Mouse (Mus musculus) urinary bladder, postnatal 25 days (tissue): ENCODE measurements around the gene Scamp4.
"Not testable (repeated sequence)": the region's sequence is repeated elsewhere in the genome, so short reads cannot be mapped to it uniquely, and the experiment has no call there.

Experiments
- DNase-seq: peaks from one replicate; pipeline ENCODE4 v3.0.0; 2022; ENCODE audit warnings: low spot score

Gene Scamp4

GRCm38 (mm10) chr10:80610116-80610785 is 7.6 kb downstream of the Scamp4 start:
- no peak for DNase-seq

GRCm38 (mm10) chr10:80611024-80611423 is 8.4 kb downstream of the Scamp4 start:
- DNase-seq, result peak; percentile 30

DNA sequence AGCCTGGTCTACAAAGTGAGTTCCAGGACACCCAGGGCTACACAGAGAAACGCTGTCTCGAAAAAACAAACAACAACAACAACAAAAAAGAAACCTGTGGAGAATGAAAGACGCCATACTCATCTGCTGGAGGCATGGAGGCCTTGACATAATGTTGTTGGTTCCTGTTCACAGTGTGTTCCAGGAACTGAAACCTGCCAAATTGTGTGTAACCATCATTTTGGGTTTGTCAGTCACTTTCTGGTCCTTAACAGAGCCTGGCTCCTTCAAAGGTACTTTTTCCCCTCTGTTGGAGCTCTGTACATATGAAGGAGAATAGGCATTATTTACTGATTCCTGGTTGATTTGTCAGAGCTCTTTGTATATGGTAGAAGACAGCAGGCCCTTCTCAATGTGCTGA is 9.2 kb downstream of the Scamp4 start:
- DNase-seq, result no peak

DNA sequence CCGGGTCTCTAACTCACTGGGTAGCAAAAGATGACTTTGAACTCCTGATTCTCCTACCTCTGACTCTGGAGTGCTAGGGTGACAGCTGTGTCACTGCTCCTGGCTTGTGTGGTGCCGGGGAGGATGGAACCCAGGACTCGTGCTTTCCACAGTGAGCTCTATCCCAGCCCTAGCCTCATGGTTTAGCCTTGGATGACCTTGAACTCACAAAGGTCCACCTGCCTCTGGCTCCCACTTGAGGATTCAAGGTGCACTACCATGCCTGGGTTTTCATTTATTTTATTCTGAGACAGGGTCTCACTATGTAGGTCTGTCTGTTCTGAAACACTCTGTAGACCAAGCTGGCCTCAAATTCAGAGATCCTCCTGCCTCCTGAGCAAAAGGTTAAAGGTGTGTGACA is 11.1 kb downstream of the Scamp4 start:
- DNase-seq, result no peak

DNA sequence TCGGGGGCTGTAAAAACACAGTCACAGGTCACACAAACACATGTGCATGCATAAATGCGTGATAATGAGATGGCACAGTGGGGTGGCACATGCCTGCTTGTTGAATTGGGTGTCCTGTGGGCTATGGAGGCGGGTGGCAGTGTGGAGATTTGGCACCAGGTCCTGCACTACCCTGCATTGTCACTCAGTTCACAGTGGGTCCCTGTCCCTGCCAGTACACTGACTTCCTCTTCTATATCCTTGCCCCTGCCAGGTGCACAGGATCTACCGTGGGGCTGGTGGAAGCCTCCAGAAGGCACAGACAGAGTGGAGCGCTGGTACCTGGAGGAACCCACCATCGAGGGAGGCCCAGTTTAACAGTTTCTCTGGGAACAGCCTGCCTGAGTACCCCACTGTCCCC is 11.7 kb downstream of the Scamp4 start:
- DNase-seq, result no peak

GRCm38 (mm10) chr10:80618181-80618580 is 15.5 kb downstream of the Scamp4 start:
- no peak for DNase-seq

DNA sequence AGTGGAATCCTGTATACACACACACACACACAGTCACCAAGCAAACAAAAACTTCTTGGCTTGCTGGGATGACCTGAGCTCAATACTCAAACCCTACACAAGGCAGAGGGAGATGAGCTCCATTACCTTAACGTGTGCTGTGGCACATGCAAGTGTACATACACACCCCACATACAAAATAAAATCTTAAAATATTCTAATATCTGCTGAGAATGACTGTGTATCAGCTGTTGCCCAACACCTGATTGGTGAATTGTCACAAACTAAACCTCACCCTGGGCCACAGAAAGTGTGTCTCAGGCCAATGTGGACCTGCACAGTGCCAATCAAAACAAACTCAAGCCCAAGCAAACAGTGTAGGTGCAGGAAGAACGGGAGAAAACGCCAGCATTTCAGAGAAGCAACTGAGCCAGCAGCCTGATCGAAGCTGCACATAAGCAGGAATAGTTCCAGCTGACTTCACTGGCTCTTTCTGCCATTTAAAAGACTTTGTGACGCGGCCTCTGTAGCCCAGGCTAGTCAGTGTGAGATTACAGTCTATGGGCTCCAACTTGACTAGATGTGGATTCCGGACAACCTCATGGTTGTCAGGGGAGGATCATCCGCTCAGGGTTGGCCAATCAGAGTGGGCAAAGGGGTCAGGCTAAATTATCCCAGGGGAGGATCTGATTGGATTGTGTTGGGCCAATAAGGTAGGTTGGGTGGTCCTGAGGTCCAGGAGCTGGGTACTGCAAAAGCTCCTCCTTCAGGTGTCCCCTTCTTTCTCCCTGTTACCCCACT is 17.0 kb downstream of the Scamp4 start:
- DNase-seq, result no peak

- DNase-seq, result no peak
Measured at GRCm38 (mm10) chr10:80620365-80620764, 17.7 kb downstream of the Scamp4 start.

- no peak for DNase-seq
Measured at GRCm38 (mm10) chr10:80620796-80621689, 18.4 kb downstream of the Scamp4 start.

- no peak for DNase-seq
Measured at GRCm38 (mm10) chr10:80621690-80621939, 18.9 kb downstream of the Scamp4 start.

GRCm38 (mm10) chr10:80621940-80622660 is 19.4 kb downstream of the Scamp4 start:
- peak; percentile 100 for DNase-seq

DNA sequence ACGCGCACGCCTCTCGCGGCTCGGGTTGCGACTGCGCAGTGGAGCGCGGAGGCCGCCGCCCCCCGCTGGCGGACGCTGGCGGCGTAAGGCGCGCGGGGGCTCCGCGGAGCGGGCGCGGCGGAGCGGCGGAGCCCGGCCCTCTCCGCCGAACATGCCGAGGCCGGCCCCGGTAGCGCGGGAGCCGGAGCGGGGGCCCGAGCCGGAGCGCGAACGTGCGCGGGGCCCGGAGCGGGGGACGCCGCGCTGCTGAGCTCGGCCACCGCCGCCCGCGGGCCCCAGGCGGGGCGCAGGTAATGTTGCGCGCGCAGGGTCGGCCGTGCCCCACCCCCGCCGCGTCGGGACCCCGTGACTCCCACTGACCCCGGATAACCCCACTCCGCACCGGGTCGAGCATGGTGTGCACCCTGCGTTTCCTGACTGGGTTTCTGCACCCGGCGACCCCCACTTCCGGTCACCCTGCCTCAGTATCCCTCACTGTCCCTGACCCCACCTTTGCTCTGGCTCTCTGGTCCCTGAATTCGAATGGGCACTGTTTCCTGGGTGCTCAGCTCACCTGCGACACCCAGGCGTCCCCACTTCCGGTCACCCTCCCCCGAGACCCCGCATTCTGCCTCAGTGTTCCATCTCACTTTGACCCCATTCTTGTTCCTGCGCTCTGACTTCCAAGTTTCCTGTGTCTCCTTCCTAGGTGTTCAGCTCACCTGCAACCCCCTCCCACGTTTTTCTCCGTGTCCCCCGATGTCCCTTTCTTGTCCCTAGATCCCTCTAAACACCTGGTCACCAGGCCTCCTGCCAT is 20.2 kb downstream of the Scamp4 start, which contains the start of gene Csnk1g2:
Csnk1g2 (plus strand) TSS at position 178 of the 796 bp plus-strand sequence.
- DNase-seq, result peak; percentile 46

- peak; percentile 39 for DNase-seq
Measured at GRCm38 (mm10) chr10:80623457-80624191, 21.0 kb downstream of the Scamp4 start.

DNA sequence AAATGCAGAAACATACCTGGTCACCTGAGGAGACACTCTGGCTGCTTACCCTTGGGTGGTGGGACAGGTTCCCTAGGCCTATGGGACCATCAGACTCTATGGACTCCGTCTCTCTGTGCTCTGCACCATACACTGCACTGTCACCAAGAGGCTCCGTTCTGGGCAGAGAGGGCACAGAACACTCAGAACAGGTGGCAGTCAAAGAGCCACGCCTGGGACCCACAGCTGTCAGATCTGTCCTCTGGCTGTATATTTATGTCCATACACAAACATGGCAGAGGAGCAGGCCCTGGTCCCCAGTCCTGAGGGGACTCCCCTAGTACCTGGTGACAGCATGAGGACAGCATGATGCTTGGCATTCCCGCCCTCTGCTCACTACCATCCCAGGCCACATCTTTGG is 23.1 kb downstream of the Scamp4 start:
- no peak for DNase-seq

GRCm38 (mm10) chr10:80627685-80628084 is 25.0 kb downstream of the Scamp4 start:
- no peak for DNase-seq

DNA sequence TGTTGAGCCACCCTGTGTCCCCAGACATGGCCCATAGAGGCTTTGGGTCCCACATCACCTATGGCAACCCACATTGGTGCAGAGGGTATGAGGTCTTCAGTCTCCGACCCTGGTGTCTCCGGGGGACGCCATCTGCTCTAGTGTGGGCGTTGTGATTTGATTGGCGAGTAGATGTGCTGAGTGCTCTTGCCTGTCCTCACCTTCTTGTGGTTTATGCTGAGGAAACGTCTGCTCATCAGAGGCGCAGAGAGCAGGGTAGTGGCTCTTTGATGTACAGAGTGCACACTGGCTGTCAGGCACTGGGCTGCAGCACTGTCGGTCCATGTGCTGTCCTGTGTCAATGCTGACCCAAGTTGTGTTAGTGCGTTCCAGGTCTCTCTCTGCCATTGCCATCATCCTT is 26.3 kb downstream of the Scamp4 start:
- DNase-seq, result no peak

DNA sequence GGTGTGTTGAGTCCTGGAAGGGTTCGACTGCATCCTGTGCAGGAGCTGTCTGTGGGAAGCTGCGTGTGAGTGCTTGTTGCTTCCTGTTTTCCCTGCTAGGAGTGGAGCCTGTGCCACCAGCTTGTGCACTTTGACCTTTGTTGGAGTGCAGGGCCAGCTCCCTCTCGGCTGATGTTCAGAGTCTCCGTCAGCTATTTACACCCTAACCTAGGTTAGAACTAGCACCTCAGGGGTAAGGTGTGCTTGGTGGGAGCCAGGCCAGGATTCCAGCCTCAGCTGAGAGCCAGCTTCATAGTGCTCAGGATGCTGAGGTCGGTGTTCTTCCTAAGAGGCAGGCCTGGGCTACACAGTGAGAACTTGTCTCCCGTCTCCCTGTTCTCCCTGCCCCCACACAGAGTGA is 32.7 kb downstream of the Scamp4 start:
- DNase-seq, result no peak

DNA sequence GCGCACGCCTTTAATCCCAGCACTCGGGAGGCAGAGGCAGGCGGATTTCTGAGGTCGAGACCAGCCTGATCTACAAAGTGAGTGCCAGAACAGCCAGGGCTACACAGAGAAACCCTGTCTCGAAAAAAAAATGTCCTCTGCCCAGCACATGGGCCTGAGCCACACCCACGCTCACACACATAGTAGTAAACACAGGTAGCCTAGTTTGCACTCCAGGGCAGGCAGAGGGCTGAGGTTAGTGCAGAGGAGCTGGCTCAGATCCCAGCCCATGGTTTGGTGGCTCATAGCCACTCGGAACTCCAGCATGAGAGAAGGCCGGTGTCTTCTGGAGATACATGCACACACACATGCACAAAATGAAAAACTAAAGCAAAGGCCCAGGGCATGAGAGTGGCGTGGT is 44.3 kb downstream of the Scamp4 start:
- no peak for DNase-seq

DNA sequence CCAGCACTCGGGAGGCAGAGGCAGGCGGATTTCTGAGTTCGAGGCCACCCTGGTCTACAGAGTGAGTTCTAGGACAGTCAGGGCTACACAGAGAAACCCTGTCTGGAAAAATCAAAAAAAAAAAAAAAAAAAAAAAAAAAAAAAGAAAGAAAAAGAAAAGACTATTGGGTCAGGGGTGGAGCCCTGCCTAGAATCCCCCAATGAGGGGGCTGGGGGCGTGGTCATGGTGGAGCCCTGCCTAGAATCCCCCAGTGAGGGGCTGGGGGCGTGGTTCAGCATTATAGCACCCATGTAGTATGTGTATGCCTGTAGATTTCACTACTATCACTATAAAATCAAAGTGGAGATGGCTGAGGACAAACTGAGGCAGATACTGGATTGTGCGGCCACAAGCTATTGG is 47.2 kb downstream of the Scamp4 start:
- not testable (repeated sequence) for DNase-seq

DNA sequence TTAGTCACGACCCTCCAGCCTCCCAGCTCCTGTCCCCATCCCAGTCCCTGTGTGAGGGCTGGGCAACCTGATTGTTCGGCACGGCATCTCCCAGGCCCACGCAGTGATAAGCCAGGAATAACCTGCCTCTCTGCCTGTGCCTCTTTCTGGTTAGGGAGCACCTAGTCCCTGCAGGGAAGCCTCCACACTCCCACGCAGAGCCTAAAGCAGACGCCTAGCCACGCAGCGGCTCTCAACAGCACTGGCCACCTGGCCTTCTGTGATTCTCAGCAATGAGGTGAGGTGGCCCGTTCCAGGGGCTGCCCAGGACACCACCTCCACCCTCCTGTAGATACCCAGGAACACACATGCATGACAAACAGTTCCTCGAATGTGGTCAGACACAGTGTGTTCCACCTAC is 47.7 kb downstream of the Scamp4 start:
- DNase-seq, result no peak
